Mouse (Mus musculus): ENCODE measurements around the gene Lmbr1l. TPM values are rescaled to one million over a fixed set of nuclear protein-coding genes. Genes with fewer than 3 reads are reported as not detected.

Gene Lmbr1l
- total and polyA plus RNA-seq, 3 experiments, result 7.0 to 17.3 TPM; not detected in 1

DNA sequence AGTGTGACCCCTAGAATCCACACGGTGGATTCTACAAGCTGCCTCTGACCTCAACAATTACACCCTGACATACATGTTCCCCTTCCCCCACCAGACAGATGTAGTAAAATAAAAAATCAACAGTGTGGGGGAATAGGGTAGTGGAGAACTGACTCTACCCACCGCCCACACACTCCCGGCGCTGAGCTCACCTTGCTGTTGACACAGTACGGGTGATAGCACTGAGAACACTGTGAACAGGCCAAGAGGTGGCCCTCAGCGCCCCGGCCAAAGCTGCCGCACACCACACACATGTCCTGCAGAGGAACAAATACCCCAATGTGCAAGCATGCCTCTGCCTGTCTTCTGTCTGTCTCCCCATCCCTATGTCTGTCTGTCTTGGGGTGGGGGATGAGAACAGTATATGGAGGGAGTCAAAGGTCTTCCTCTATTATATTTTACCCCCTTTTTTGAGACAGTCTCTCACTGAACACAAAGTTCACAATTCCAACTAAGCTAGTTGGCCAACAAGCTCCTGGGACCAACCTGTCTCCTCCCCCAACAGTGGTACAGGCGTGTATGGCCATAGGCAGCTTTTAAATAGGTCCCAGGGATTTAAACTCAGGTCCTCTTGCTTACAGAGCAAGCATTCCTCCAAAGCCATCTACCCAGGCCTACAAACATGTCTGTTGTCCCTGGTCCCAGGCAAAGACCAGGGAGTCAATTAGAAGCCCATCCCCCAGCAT lies 58.5 kb downstream of the Lmbr1l start:
- no peak overlapping the region for H3K9ac ChIP-seq (ENCODE audit: control insufficient read depth, low read depth, low read length, poor library complexity, severe bottlenecking)
- no peaks in the 10 kb centered on the region for H3K27me3 ChIP-seq (ENCODE audit: control insufficient read depth in 1 of 2, insufficient read depth in 2 of 2, low read length in 2 of 2)
- peaks cover 0 to 30% of the 10 kb centered on the region in 2 experiments; a peak in 2 of 4 replicates for H3K36me3 ChIP-seq (ENCODE audit: control insufficient read depth in 1 of 2, insufficient read depth in 2 of 2, low read length in 2 of 2)
- H3K27ac ChIP-seq (ENCODE audit: control insufficient read depth, low read depth, low read length), result no peak overlapping the region
- no peak for DNase-seq (ENCODE audit: low read depth, low spot score)
- H3K79me2 ChIP-seq (ENCODE audit: control insufficient read depth, insufficient read depth, low read length, poor library complexity), result no peaks in the 10 kb centered on the region
- H3K9me3 ChIP-seq (replicated peaks; ENCODE audit: insufficient read depth, low read length), result no peaks in the 10 kb centered on the region
- no peak overlapping the region for H3K4me3 ChIP-seq (ENCODE audit: control insufficient read depth in 1 of 2, insufficient read depth in 1 of 2, low read depth in 2 of 2, low read length in 2 of 2)
- TF ChIP-seq ZNF384 (IDR thresholded peaks at IDR 0.05; ENCODE audit: low read depth, low read length) (no peak), SMC3 (IDR thresholded peaks at IDR 0.05; ENCODE audit: low read depth, low read length) (no peak), EP300 (IDR thresholded peaks at IDR 0.05; ENCODE audit: low read depth in 1 of 2, low read length in 2 of 2) (no peak), CTCF (IDR thresholded peaks at IDR 0.05 in 2 of 3, conservative IDR thresholded peaks at IDR 0.05 in 1 of 3; ENCODE audit: control insufficient read depth in 1 of 3, insufficient read depth in 1 of 3, low read depth in 2 of 3, low read length in 3 of 3, poor library complexity in 1 of 3, severe bottlenecking in 1 of 3) (no peak), USF1 (IDR thresholded peaks at IDR 0.05; ENCODE audit: low read depth, low read length) (no peak), UBTF (IDR thresholded peaks at IDR 0.05; ENCODE audit: borderline replicate concordance, insufficient read depth, low read depth, low read length) (no peak), TBP (IDR thresholded peaks at IDR 0.05; ENCODE audit: low read depth, low read length) (no peak), MAZ (IDR thresholded peaks at IDR 0.05; ENCODE audit: low read depth, low read length) (no peak), BHLHE40 (IDR thresholded peaks at IDR 0.05; ENCODE audit: borderline replicate concordance, low read depth, low read length) (no peak), MEF2A (IDR thresholded peaks at IDR 0.05; ENCODE audit: extremely low read depth, insufficient replicate concordance, low read depth, low read length, poor library complexity, severe bottlenecking) (no peak), GATA1 (IDR thresholded peaks at IDR 0.05; ENCODE audit: low read depth, low read length) (no peak)
- H3K4me1 ChIP-seq (ENCODE audit: control insufficient read depth in 1 of 2, insufficient read depth in 2 of 2, low read length in 2 of 2), result no peaks in the 10 kb centered on the region

DNA sequence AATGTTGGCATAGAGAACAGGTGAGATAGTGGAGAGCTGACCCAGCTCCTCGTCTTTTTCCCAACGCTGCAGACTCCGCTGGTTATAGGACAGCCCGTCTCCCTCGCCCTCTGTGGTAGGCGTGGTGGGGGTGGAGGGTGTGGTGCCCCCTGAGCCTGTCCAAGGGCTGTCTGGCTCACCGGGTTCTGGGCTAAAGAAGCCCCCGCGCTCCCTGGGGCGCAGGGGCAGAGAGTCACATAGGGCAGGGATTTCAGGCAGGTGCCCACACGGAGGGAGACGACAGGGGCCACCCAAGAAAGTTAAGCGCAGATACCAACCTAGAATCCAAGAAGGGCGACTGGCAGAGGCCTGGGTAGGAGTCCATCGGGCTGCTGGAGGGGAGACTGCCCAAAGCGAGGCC lies 63.8 kb downstream of the Lmbr1l start:
- H3K4me1 ChIP-seq (ENCODE audit: control insufficient read depth in 1 of 2, insufficient read depth in 2 of 2, low read length in 2 of 2), result no peaks in the 10 kb centered on the region
- no peak overlapping the region for H3K4me3 ChIP-seq (ENCODE audit: control insufficient read depth in 1 of 2, insufficient read depth in 1 of 2, low read depth in 2 of 2, low read length in 2 of 2)
- H3K27me3 ChIP-seq (ENCODE audit: control insufficient read depth in 1 of 2, insufficient read depth in 2 of 2, low read length in 2 of 2), result no peaks in the 10 kb centered on the region
- DNase-seq (ENCODE audit: low read depth, low spot score), result no peak
- H3K9ac ChIP-seq (ENCODE audit: control insufficient read depth, low read depth, low read length, poor library complexity, severe bottlenecking), result no peak overlapping the region
- peaks cover 0 to 27% of the 10 kb centered on the region in 2 experiments; a peak in 2 of 4 replicates for H3K36me3 ChIP-seq (ENCODE audit: control insufficient read depth in 1 of 2, insufficient read depth in 2 of 2, low read length in 2 of 2)
- no peaks in the 10 kb centered on the region for H3K9me3 ChIP-seq (replicated peaks; ENCODE audit: insufficient read depth, low read length)
- TF ChIP-seq NELFE (IDR thresholded peaks at IDR 0.05; ENCODE audit: low read depth, low read length) (no peak), NRF1 (IDR thresholded peaks at IDR 0.05; ENCODE audit: insufficient read depth, low read depth, low read length, poor library complexity, severe bottlenecking) (no peak), E2F4 (IDR thresholded peaks at IDR 0.05; ENCODE audit: borderline replicate concordance, low read depth, low read length) (no peak), UBTF (IDR thresholded peaks at IDR 0.05; ENCODE audit: borderline replicate concordance, insufficient read depth, low read depth, low read length) (no peak)
- no peak overlapping the region for H3K27ac ChIP-seq (ENCODE audit: control insufficient read depth, low read depth, low read length)
- no peaks in the 10 kb centered on the region; the same call in 1 of the 2 replicates for H3K79me2 ChIP-seq (ENCODE audit: control insufficient read depth, insufficient read depth, low read length, poor library complexity)

Other genes with a start within 250 kb of the Lmbr1l start
- 5.8 and 6.0 TPM in 2 replicates for gene Rnd1, start 240.8 kb downstream of the Lmbr1l start, total RNA-seq (2012; rRNA removed)
- 1 to 10 TPM in 1 of 2 experiments, not detected in 1; 5.5 TPM for gene Rnd1, start 240.8 kb downstream of the Lmbr1l start, polyA plus RNA-seq (2012; ENCODE audit: insufficient read depth in 1 of 2, insufficient read length in 2 of 2, low read depth in 1 of 2, low replicate concordance in 2 of 2, missing spikeins in 1 of 2)
- not detected in 2 replicates for gene Ccdc65, start 210.0 kb downstream of the Lmbr1l start, total RNA-seq (2012; rRNA removed)
- gene Ccdc65, start 210.0 kb downstream of the Lmbr1l start, polyA plus RNA-seq (2012; ENCODE audit: insufficient read depth in 1 of 2, insufficient read length in 2 of 2, low read depth in 1 of 2, low replicate concordance in 2 of 2, missing spikeins in 1 of 2), result under 1 TPM in 1 of 2 experiments, not detected in 1; 0.13 TPM
- 109 and 160 TPM in 2 replicates for gene Fkbp11, start 190.0 kb downstream of the Lmbr1l start, total RNA-seq (2012; rRNA removed)
- gene Fkbp11, start 190.0 kb downstream of the Lmbr1l start, polyA plus RNA-seq (2012; ENCODE audit: insufficient read depth in 1 of 2, insufficient read length in 2 of 2, low read depth in 1 of 2, low replicate concordance in 2 of 2, missing spikeins in 1 of 2), result 100 to 1,000 TPM in 1 of 2 experiments, not detected in 1; 118 TPM
- gene Arf3, start 155.0 kb downstream of the Lmbr1l start, total RNA-seq (2012; rRNA removed), result 37.4 and 41.1 TPM in 2 replicates
- gene Arf3, start 155.0 kb downstream of the Lmbr1l start, polyA plus RNA-seq (2012; ENCODE audit: insufficient read depth in 1 of 2, insufficient read length in 2 of 2, low read depth in 1 of 2, low replicate concordance in 2 of 2, missing spikeins in 1 of 2), result 100 to 1,000 TPM; 140 to 239 TPM
- 0.13 and 0.23 TPM in 2 replicates for gene Wnt10b, start 140.1 kb downstream of the Lmbr1l start, total RNA-seq (2012; rRNA removed)
- under 1 TPM in 1 of 2 experiments, not detected in 1; 0.14 TPM for gene Wnt10b, start 140.1 kb downstream of the Lmbr1l start, polyA plus RNA-seq (2012; ENCODE audit: insufficient read depth in 1 of 2, insufficient read length in 2 of 2, low read depth in 1 of 2, low replicate concordance in 2 of 2, missing spikeins in 1 of 2)
- not detected in 2 replicates for gene Wnt1, start 128.4 kb downstream of the Lmbr1l start, total RNA-seq (2012; rRNA removed)
- gene Wnt1, start 128.4 kb downstream of the Lmbr1l start, polyA plus RNA-seq (2012; ENCODE audit: insufficient read depth in 1 of 2, insufficient read length in 2 of 2, low read depth in 1 of 2, low replicate concordance in 2 of 2, missing spikeins in 1 of 2), result not detected
- 2.8 and 4.0 TPM in 2 replicates for gene Ddn, start 108.7 kb downstream of the Lmbr1l start, total RNA-seq (2012; rRNA removed)
- 1 to 10 TPM in 1 of 2 experiments, not detected in 1; 4.2 TPM for gene Ddn, start 108.7 kb downstream of the Lmbr1l start, polyA plus RNA-seq (2012; ENCODE audit: insufficient read depth in 1 of 2, insufficient read length in 2 of 2, low read depth in 1 of 2, low replicate concordance in 2 of 2, missing spikeins in 1 of 2)
- 122 and 126 TPM in 2 replicates for gene Prkag1, start 86.7 kb downstream of the Lmbr1l start, total RNA-seq (2012; rRNA removed)
- gene Prkag1, start 86.7 kb downstream of the Lmbr1l start, polyA plus RNA-seq (2012; ENCODE audit: insufficient read depth in 1 of 2, insufficient read length in 2 of 2, low read depth in 1 of 2, low replicate concordance in 2 of 2, missing spikeins in 1 of 2), result 100 to 1,000 TPM; 141 to 348 TPM
- gene Kmt2d, start 47.0 kb downstream of the Lmbr1l start, total RNA-seq (2012; rRNA removed), result 12.5 and 15.4 TPM in 2 replicates
- 10 to 100 TPM; 42.0 to 47.7 TPM for gene Kmt2d, start 47.0 kb downstream of the Lmbr1l start, polyA plus RNA-seq (2012; ENCODE audit: insufficient read depth in 1 of 2, insufficient read length in 2 of 2, low read depth in 1 of 2, low replicate concordance in 2 of 2, missing spikeins in 1 of 2)
- gene Rhebl1, start 23.7 kb downstream of the Lmbr1l start, total RNA-seq (2012; rRNA removed), result 9.4 and 10.1 TPM in 2 replicates
- 10 to 100 TPM in 1 of 2 experiments, not detected in 1; 16.6 TPM for gene Rhebl1, start 23.7 kb downstream of the Lmbr1l start, polyA plus RNA-seq (2012; ENCODE audit: insufficient read depth in 1 of 2, insufficient read length in 2 of 2, low read depth in 1 of 2, low replicate concordance in 2 of 2, missing spikeins in 1 of 2)
- gene Dhh, start 19.7 kb downstream of the Lmbr1l start, total RNA-seq (2012; rRNA removed), result 0.12 TPM in 1 of 2 replicates, not detected in the other
- gene Dhh, start 19.7 kb downstream of the Lmbr1l start, polyA plus RNA-seq (2012; ENCODE audit: insufficient read depth in 1 of 2, insufficient read length in 2 of 2, low read depth in 1 of 2, low replicate concordance in 2 of 2, missing spikeins in 1 of 2), result not detected
- gene Tuba1b, start 16.3 kb upstream of the Lmbr1l start, total RNA-seq (2012; rRNA removed), result 1,577 and 1,672 TPM in 2 replicates
- gene Tuba1b, start 16.3 kb upstream of the Lmbr1l start, polyA plus RNA-seq (2012; ENCODE audit: insufficient read depth in 1 of 2, insufficient read length in 2 of 2, low read depth in 1 of 2, low replicate concordance in 2 of 2, missing spikeins in 1 of 2), result 1,000 to 10,000 TPM in 1 of 2 experiments, not detected in 1; 1,861 TPM
- gene Gm49450, start 35.3 kb upstream of the Lmbr1l start, total RNA-seq (2012; rRNA removed), result not detected in 2 replicates
- not detected for gene Gm49450, start 35.3 kb upstream of the Lmbr1l start, polyA plus RNA-seq (2012; ENCODE audit: insufficient read depth in 1 of 2, insufficient read length in 2 of 2, low read depth in 1 of 2, low replicate concordance in 2 of 2, missing spikeins in 1 of 2)
- gene Tuba1a, start 35.5 kb upstream of the Lmbr1l start, total RNA-seq (2012; rRNA removed), result 112 and 133 TPM in 2 replicates
- gene Tuba1a, start 35.5 kb upstream of the Lmbr1l start, polyA plus RNA-seq (2012; ENCODE audit: insufficient read depth in 1 of 2, insufficient read length in 2 of 2, low read depth in 1 of 2, low replicate concordance in 2 of 2, missing spikeins in 1 of 2), result 10 to 100 TPM in 1 of 2 experiments, not detected in 1; 83.6 TPM
- 163 and 201 TPM in 2 replicates for gene Tuba1c, start 111.7 kb upstream of the Lmbr1l start, total RNA-seq (2012; rRNA removed)
- 100 to 1,000 TPM in 1 of 2 experiments, not detected in 1; 129 TPM for gene Tuba1c, start 111.7 kb upstream of the Lmbr1l start, polyA plus RNA-seq (2012; ENCODE audit: insufficient read depth in 1 of 2, insufficient read length in 2 of 2, low read depth in 1 of 2, low replicate concordance in 2 of 2, missing spikeins in 1 of 2)
- not detected in 2 replicates for gene Prph, start 136.9 kb upstream of the Lmbr1l start, total RNA-seq (2012; rRNA removed)
- gene Prph, start 136.9 kb upstream of the Lmbr1l start, polyA plus RNA-seq (2012; ENCODE audit: insufficient read depth in 1 of 2, insufficient read length in 2 of 2, low read depth in 1 of 2, low replicate concordance in 2 of 2, missing spikeins in 1 of 2), result not detected
- 24.3 and 25.8 TPM in 2 replicates for gene Troap, start 156.3 kb upstream of the Lmbr1l start, total RNA-seq (2012; rRNA removed)
- gene Troap, start 156.3 kb upstream of the Lmbr1l start, polyA plus RNA-seq (2012; ENCODE audit: insufficient read depth in 1 of 2, insufficient read length in 2 of 2, low read depth in 1 of 2, low replicate concordance in 2 of 2, missing spikeins in 1 of 2), result 10 to 100 TPM in 1 of 2 experiments, not detected in 1; 70.2 TPM
- 0.15 TPM in 1 of 2 replicates, not detected in the other for gene C1ql4, start 169.6 kb upstream of the Lmbr1l start, total RNA-seq (2012; rRNA removed)
- under 1 TPM in 1 of 2 experiments, not detected in 1; 0.08 TPM for gene C1ql4, start 169.6 kb upstream of the Lmbr1l start, polyA plus RNA-seq (2012; ENCODE audit: insufficient read depth in 1 of 2, insufficient read length in 2 of 2, low read depth in 1 of 2, low replicate concordance in 2 of 2, missing spikeins in 1 of 2)
- 3.2 TPM in 2 replicates for gene Dnajc22, start 174.9 kb upstream of the Lmbr1l start, total RNA-seq (2012; rRNA removed)
- 1 to 10 TPM in 1 of 2 experiments, not detected in 1; 5.3 TPM for gene Dnajc22, start 174.9 kb upstream of the Lmbr1l start, polyA plus RNA-seq (2012; ENCODE audit: insufficient read depth in 1 of 2, insufficient read length in 2 of 2, low read depth in 1 of 2, low replicate concordance in 2 of 2, missing spikeins in 1 of 2)
- 8.2 and 12.0 TPM in 2 replicates for gene Spats2, start 207.7 kb upstream of the Lmbr1l start, total RNA-seq (2012; rRNA removed)
- gene Spats2, start 207.7 kb upstream of the Lmbr1l start, polyA plus RNA-seq (2012; ENCODE audit: insufficient read depth in 1 of 2, insufficient read length in 2 of 2, low read depth in 1 of 2, low replicate concordance in 2 of 2, missing spikeins in 1 of 2), result 10 to 100 TPM in 1 of 2 experiments, not detected in 1; 24.5 TPM

Data from MEL (cell line).